Mouse (Mus musculus) heart, postnatal 0 days (tissue): Measurements from ENCODE around the gene Unc80. TPM values are rescaled to one million over a fixed set of nuclear protein-coding genes. Genes with fewer than 3 reads are reported as not detected.

ENCODE experiments used
- ATAC-seq: fragments of 200-750 bp; cut with Nextera tagmentation; 2 replicates; pipeline ENCODE4 v1.8.0; 2017; ENCODE audit warnings: low read depth, moderate number of reproducible peaks, moderate library complexity; ENCODE audit not compliant: insufficient read depth
- DNase-seq: peaks from one replicate; pipeline ENCODE4 v3.0.0-alpha.2; 2016; ENCODE audit warnings: low spot score
- H3K27ac ChIP-seq: fragments of 300-500 bp; sonication (generic); 2 replicates; pipeline ENCODE4 v1.5.1; 2014; ENCODE audit warnings: low read depth, mild to moderate bottlenecking
- H3K27me3 ChIP-seq: fragments of 300-500 bp; sonication (generic); 2 replicates; pipeline ENCODE4 v1.6.1; 2014; ENCODE audit warnings: low read length, mixed read lengths; ENCODE audit not compliant: control insufficient read depth, insufficient read depth
- H3K36me3 ChIP-seq: fragments of 300-500 bp; sonication (generic); replicated peaks from 2 replicates; pipeline ENCODE4 v1.6.1; 2014; ENCODE audit warnings: low read length, mixed read lengths; ENCODE audit not compliant: control insufficient read depth, insufficient read depth
- H3K4me1 ChIP-seq: fragments of 300-500 bp; sonication (generic); 2 replicates; pipeline ENCODE4 v1.6.1; 2014; ENCODE audit warnings: antibody characterized with exemption; ENCODE audit not compliant: control insufficient read depth, insufficient read depth
- H3K4me2 ChIP-seq: fragments of 300-500 bp; sonication (generic); 2 replicates; pipeline ENCODE4 v1.6.1; 2014; ENCODE audit warnings: low read depth, mild to moderate bottlenecking, low read length, moderate library complexity
- H3K4me3 ChIP-seq: fragments of 300-500 bp; sonication (generic); 2 replicates; pipeline ENCODE4 v1.5.1; 2014; ENCODE audit warnings: low read depth, low read length
- H3K9ac ChIP-seq: fragments of 300-500 bp; sonication (generic); replicated peaks from 2 replicates; pipeline ENCODE4 v1.6.1; 2014; ENCODE audit warnings: low read depth, low read length, mixed read lengths
- H3K9me3 ChIP-seq: fragments of 300-500 bp; sonication (generic); replicated peaks from 2 replicates; pipeline ENCODE4 v1.6.1; 2016; ENCODE audit warnings: low read length; ENCODE audit not compliant: control insufficient read depth
- CTCF ChIP-seq: IDR thresholded peaks from 2 replicates; pipeline ENCODE4 v1.5.1; 2016; ENCODE audit warnings: antibody characterized with exemption, control low read depth, low read depth
- EP300 ChIP-seq: IDR thresholded peaks from 2 replicates; pipeline ENCODE4 v1.6.1; 2016; ENCODE audit warnings: antibody characterized with exemption, low read depth
- WGBS: fragments of 180-500 bp; shearing (Covaris S2); extraction: QIAGEN DNeasy Blood & Tissue Kit; methylation state at CpG from one replicate; pipeline ENCODE4 v1.1.7; 2014; 5-methylcytosine and 5-hydroxymethylcytosine counted together
- polyA plus RNA-seq: library from polyadenylated mRNA; unstranded; fragments of >200 nt; fragmentation: Nextera tagmentation; extraction: Ambion mirVana; gene quantifications from 2 replicates; pipeline ENCODE4 v1.2.1, GENCODE M21; 2015
- total RNA-seq: library from RNA; depleted of rRNA; stranded (reverse); fragments of >200 nt; gene quantifications from 2 replicates; pipeline ENCODE4 v1.2.3, GENCODE M21; 2014; ENCODE audit warnings: low replicate concordance; rRNA removed

Unc80 gene
- total and polyA plus RNA-seq, 2 experiments from 2014 or later: 0.04 TPM

GRCm38 (mm10) chr1:66730581-66730980 is 262.4 kb downstream of the Unc80 start:
- H3K36me3 ChIP-seq: peaks cover 29% of the 10 kb centered on the region
- H3K4me2 ChIP-seq: no peak overlapping the region
- H3K27ac ChIP-seq: no peak overlapping the region
- H3K9me3 ChIP-seq: no peaks in the 10 kb centered on the region
- DNase-seq (no peak), ATAC-seq (no peak)
- H3K4me1 ChIP-seq: no peaks in the 10 kb centered on the region
- H3K27me3 ChIP-seq: no peaks in the 10 kb centered on the region
- 44% methylated on average over 1 of the region's 1 CpGs for WGBS
- H3K4me3 ChIP-seq: no peak overlapping the region
- TF ChIP-seq CTCF (no peak), EP300 (no peak)
- no peak overlapping the region for H3K9ac ChIP-seq

Other genes with a start within 250 kb of the Unc80 start
- 17.4 and 24.3 TPM in 2 replicates for gene Rpe, start 232.5 kb downstream of the Unc80 start, total RNA-seq
- 16.6 and 18.4 TPM in 2 replicates for gene Rpe, start 232.5 kb downstream of the Unc80 start, polyA plus RNA-seq